Mouse (Mus musculus) liver, embryonic 14.5 days (tissue): ENCODE measurements around the gene Atp6v1a.

Experiments
- CTCF ChIP-seq: IDR thresholded peaks from 2 replicates; pipeline ENCODE4 v1.5.1; 2016; ENCODE audit warnings: antibody characterized with exemption, low read depth, control low read depth
- EP300 ChIP-seq: IDR thresholded peaks from 2 replicates; pipeline ENCODE4 v1.6.1; 2016; ENCODE audit warnings: antibody characterized with exemption, low read depth

GRCm38 (mm10) chr16:44123786-44124185, 15.7 kb downstream of the Atp6v1a start:
- no peak for TF ChIP-seq CTCF
- no peak for TF ChIP-seq EP300
